22 mouse cellular contexts compared by ENCODE assay signal in the genomic region with DNA sequence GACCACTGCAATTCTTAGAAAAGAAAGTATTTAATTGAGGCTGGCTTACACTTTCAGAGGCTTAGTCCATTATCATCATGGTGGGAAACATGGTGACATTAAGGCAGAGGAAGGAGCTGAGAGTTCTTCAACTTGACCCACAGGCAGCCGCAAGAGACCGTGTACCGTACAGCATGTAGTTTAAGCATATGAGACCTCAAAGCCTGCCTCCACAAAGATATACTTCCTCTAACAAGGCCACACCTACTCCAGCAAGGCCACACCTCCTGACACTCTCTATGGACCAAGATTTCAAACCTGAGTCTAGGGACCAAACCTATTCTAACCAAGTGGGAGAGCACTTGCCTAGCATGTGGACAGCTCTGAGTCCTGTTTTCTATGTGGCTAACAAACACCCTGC. TPM values are rescaled to one million over a fixed set of nuclear protein-coding genes. Genes with fewer than 3 reads are reported as not detected.
A peak's percentile ranks its signal among the peaks of the same experiment; 100 is the strongest.
DNase-seq lines count a peak whose midpoint lies in the region; ATAC-seq and TF ChIP-seq lines count a peak whose summit lies in the region.
"Had no signal": no experiment of that assay in that cellular context is flagged by ENCODE, and none has a peak within 500 bp of the region (broad histone marks: within the 10 kb centered on the region; RNA-seq: fewer than 3 reads in every experiment).

No protein-coding gene starts in this region.

- peaks cover 0 to 4% of the 10 kb centered on the region in 2 experiments; a peak in 2 of 4 replicates for H3K36me3 ChIP-seq in MEL (ENCODE audit: control insufficient read depth in 1 of 2, insufficient read depth in 2 of 2, low read length in 2 of 2)
- H3K36me3 ChIP-seq in splenic B cell, adult 2 months (ENCODE audit: control insufficient read depth, insufficient read depth, low read length, poor library complexity, severe bottlenecking) = no peaks in the 10 kb centered on the region
- H3K36me3 ChIP-seq: embryonic facial prominence, embryonic 10.5 days; forebrain, embryonic 12.5 days; G1E; hindbrain, embryonic 13.5 days; limb, embryonic 10.5 days had no signal

- H3K9ac ChIP-seq in MEL (ENCODE audit: control insufficient read depth, low read depth, low read length, poor library complexity, severe bottlenecking) = no peak overlapping the region
- H3K9ac ChIP-seq: forebrain, embryonic 12.5 days; hindbrain, embryonic 13.5 days; liver, embryonic 14.5 days had no signal

- no peak overlapping the region for H3K4me3 ChIP-seq in MEL (ENCODE audit: control insufficient read depth in 1 of 2, insufficient read depth in 1 of 2, low read depth in 2 of 2, low read length in 2 of 2)
- H3K4me3 ChIP-seq: embryonic facial prominence, embryonic 10.5 days; forebrain, embryonic 12.5 days; hindbrain, embryonic 13.5 days; limb, embryonic 10.5 days had no signal

- no peak for TF ChIP-seq CTCF in MEL (IDR thresholded peaks at IDR 0.05 in 2 of 3, conservative IDR thresholded peaks at IDR 0.05 in 1 of 3; ENCODE audit: control insufficient read depth in 1 of 3, insufficient read depth in 1 of 3, low read depth in 2 of 3, low read length in 3 of 3, poor library complexity in 1 of 3, severe bottlenecking in 1 of 3)

- no peaks in the 10 kb centered on the region for H3K79me2 ChIP-seq in MEL (ENCODE audit: control insufficient read depth, insufficient read depth, low read length, poor library complexity)

- TF ChIP-seq EP300 in MEL (IDR thresholded peaks at IDR 0.05; ENCODE audit: low read depth in 1 of 2, low read length in 2 of 2) = no peak

- no peaks in the 10 kb centered on the region for H3K9me3 ChIP-seq in MEL (replicated peaks; ENCODE audit: insufficient read depth, low read length)
- H3K9me3 ChIP-seq: embryonic facial prominence, embryonic 10.5 days; forebrain, embryonic 12.5 days; G1E; hindbrain, embryonic 13.5 days; limb, embryonic 10.5 days had no signal

- TF ChIP-seq POLR2A in MEL (IDR thresholded peaks at IDR 0.05; ENCODE audit: control insufficient read depth in 1 of 2, insufficient read depth in 1 of 2, low read depth in 1 of 2, low read length in 2 of 2, poor library complexity in 1 of 2) = no peak

- no peak overlapping the region for H3K27ac ChIP-seq in MEL (ENCODE audit: control insufficient read depth, low read depth, low read length)
- H3K27ac ChIP-seq: embryonic facial prominence, embryonic 10.5 days; forebrain, embryonic 12.5 days; hindbrain, embryonic 13.5 days; limb, embryonic 10.5 days; liver, embryonic 14.5 days had no signal

- peaks cover 0 to 6% of the 10 kb centered on the region in 2 experiments; a peak in 3 of 4 replicates for H3K4me1 ChIP-seq in MEL (ENCODE audit: control insufficient read depth in 1 of 2, insufficient read depth in 2 of 2, low read length in 2 of 2)
- H3K4me1 ChIP-seq: embryonic facial prominence, embryonic 10.5 days; forebrain, embryonic 12.5 days; hindbrain, embryonic 13.5 days; limb, embryonic 10.5 days had no signal

- TF ChIP-seq RAD21 in MEL (IDR thresholded peaks at IDR 0.05; ENCODE audit: low read depth, low read length) = no peak

- ATAC-seq in granulocyte monocyte progenitor cell, adult 5-6 weeks (replicated peaks; ENCODE audit: poor library complexity, severe bottlenecking) = peak; percentile 90
- ATAC-seq: CD4-positive, CD25-positive, alpha-beta regulatory T cell, adult 4 months; lung, postnatal 0 days had no signal

- DNase-seq in lung, postnatal 36 days = peak; percentile 8
- DNase-seq in lung, postnatal 25 days (ENCODE audit: low spot score) = no peak
- DNase-seq in MEL (ENCODE audit: low read depth, low spot score) = peak; percentile 52
- DNase-seq in splenic B cell, adult 2 months (ENCODE audit: low read depth, low spot score) = peak; percentile 48
- no peak for DNase-seq in heart, adult 9 months (ENCODE audit: low spot score in 2 of 2)
- DNase-seq in frontal cortex, postnatal 25 days (ENCODE audit: low spot score in 2 of 2) = no peak
- DNase-seq: cerebellum, adult 2 months; cerebellum, postnatal 36 days; gastrocnemius, postnatal 14 days; kidney, adult 8-10 months; kidney, postnatal 14 days; right cerebral cortex, postnatal 4 days; thymus, postnatal 36 days had no signal

- H3K27me3 ChIP-seq in MEL (ENCODE audit: control insufficient read depth in 1 of 2, insufficient read depth in 2 of 2, low read length in 2 of 2) = no peaks in the 10 kb centered on the region
- no peaks in the 10 kb centered on the region for H3K27me3 ChIP-seq in splenic B cell, adult 2 months (ENCODE audit: control insufficient read depth, insufficient read depth, low read length, poor library complexity, severe bottlenecking)
- H3K27me3 ChIP-seq: forebrain, embryonic 12.5 days; hindbrain, embryonic 13.5 days had no signal

TF ChIP-seq in MEL, 35 proteins besides CTCF, POLR2A, EP300 and RAD21:
- TF ChIP-seq MEF2A (IDR thresholded peaks at IDR 0.05; ENCODE audit: extremely low read depth, insufficient replicate concordance, low read depth, low read length, poor library complexity, severe bottlenecking) (no peak), POLR2AphosphoS2 (IDR thresholded peaks at IDR 0.05; ENCODE audit: low read length) (no peak), TBP (IDR thresholded peaks at IDR 0.05; ENCODE audit: low read depth, low read length) (no peak), USF1 (IDR thresholded peaks at IDR 0.05; ENCODE audit: low read depth, low read length) (no peak), TAL1 (IDR thresholded peaks at IDR 0.05; ENCODE audit: low read length) (no peak), KAT2A (conservative IDR thresholded peaks at IDR 0.05; ENCODE audit: low read depth, low read length) (no peak), ZKSCAN1 (IDR thresholded peaks at IDR 0.05; ENCODE audit: low read depth, low read length) (no peak), NRF1 (IDR thresholded peaks at IDR 0.05; ENCODE audit: insufficient read depth, low read depth, low read length, poor library complexity, severe bottlenecking) (no peak)

RNA-seq across cellular contexts. Expression of a gene that starts 19.3 kb away (rescaled TPM):
- 24.3 and 24.4 TPM in 2 replicates for total RNA-seq in MEL (2012; rRNA removed)
- 10 to 100 TPM in 1 of 2 experiments, not detected in 1; 31.7 TPM for polyA plus RNA-seq in MEL (2012; ENCODE audit: insufficient read depth in 1 of 2, insufficient read length in 2 of 2, low read depth in 1 of 2, low replicate concordance in 2 of 2, missing spikeins in 1 of 2)
- 22.9 and 56.6 TPM in 2 replicates for total RNA-seq in granulocyte monocyte progenitor cell, adult 5-6 weeks (2014; fragmentation: Nextera tagmentation)
- 46.2 and 59.6 TPM in 2 replicates for total RNA-seq in granulocyte monocyte progenitor cell, adult 5-6 weeks (2017)

RNA-seq across cellular contexts. Expression of a gene that starts 19.5 kb away (rescaled TPM):
- 58.7 and 66.4 TPM in 2 replicates for total RNA-seq in MEL (2012; rRNA removed)
- polyA plus RNA-seq in MEL (2012; ENCODE audit: insufficient read depth in 1 of 2, insufficient read length in 2 of 2, low read depth in 1 of 2, low replicate concordance in 2 of 2, missing spikeins in 1 of 2) = 100 to 1,000 TPM in 1 of 2 experiments, 10 to 100 TPM in 1; 67.3 to 475 TPM
- 156 and 191 TPM in 2 replicates for total RNA-seq in granulocyte monocyte progenitor cell, adult 5-6 weeks (2014; fragmentation: Nextera tagmentation)
- 122 and 145 TPM in 2 replicates for total RNA-seq in granulocyte monocyte progenitor cell, adult 5-6 weeks (2017)

RNA-seq across cellular contexts. Expression of a gene that starts 49.7 kb away (rescaled TPM):
- 0.04 and 0.10 TPM in 2 replicates for total RNA-seq in MEL (2012; rRNA removed)
- polyA plus RNA-seq in MEL (2012; ENCODE audit: insufficient read depth in 1 of 2, insufficient read length in 2 of 2, low read depth in 1 of 2, low replicate concordance in 2 of 2, missing spikeins in 1 of 2) = under 1 TPM in 1 of 2 experiments, not detected in 1; 0.47 TPM
- 7.8 and 12.3 TPM in 2 replicates for total RNA-seq in granulocyte monocyte progenitor cell, adult 5-6 weeks (2014; fragmentation: Nextera tagmentation)
- 10.3 and 10.4 TPM in 2 replicates for total RNA-seq in granulocyte monocyte progenitor cell, adult 5-6 weeks (2017)

Comparison
In these comparisons a context has a peak if more than half of its experiments do, and no peak if none do; other contexts are left out.
1. DNase-seq: peak in lung, postnatal 36 days (single experiment), MEL (single experiment) and splenic B cell, adult 2 months (single experiment); none in lung, postnatal 25 days (single experiment), heart, adult 9 months (0 of 2) and frontal cortex, postnatal 25 days (0 of 2).